ENCODE assay signal across 3 mouse cellular contexts in the genomic region with DNA sequence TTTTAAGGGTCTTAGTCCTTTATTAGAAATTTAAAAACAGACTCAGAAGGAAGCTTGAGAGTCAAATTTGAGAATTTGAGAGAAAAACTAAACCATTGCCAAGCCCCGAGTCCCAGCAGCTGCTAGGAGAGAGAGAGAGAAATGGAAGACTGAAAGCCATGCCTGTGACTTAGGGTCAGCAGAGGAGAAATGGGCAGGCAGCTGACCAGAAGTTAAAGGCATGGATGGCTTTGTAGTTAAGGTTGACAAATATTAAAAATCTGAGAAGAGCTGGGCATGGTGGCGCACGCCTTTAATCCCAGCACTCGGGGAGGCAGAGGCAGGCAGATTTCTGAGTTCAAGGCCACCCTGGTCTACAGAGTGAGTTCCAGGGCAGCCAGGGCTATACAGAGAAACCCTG. TPM values are rescaled to one million over a fixed set of nuclear protein-coding genes. Genes with fewer than 3 reads are reported as not detected.
"Had no signal": no experiment of that assay in that cellular context is flagged by ENCODE, and none has a peak within 500 bp of the region (broad histone marks: within the 10 kb centered on the region; RNA-seq: fewer than 3 reads in every experiment).

No protein-coding gene starts in this region.

RNA-seq across cellular contexts. Expression of gene Gm6169, which starts 8.7 kb away (rescaled TPM):
- polyA plus RNA-seq: testis, adult 2 months had no signal

RNA-seq across cellular contexts. Expression of gene Fam169a, which starts 40.6 kb away (rescaled TPM):
- polyA plus RNA-seq: small intestine, adult 2 months; spleen, adult 2 months had no signal
